Mouse (Mus musculus): ENCODE measurements around the gene Cldn12.

Cldn12 gene

GRCm38 (mm10) chr5:5514196-5515076, at the start of gene Cldn12:
TSS of gene Cldn12 (minus strand) at chr5:5514958.
- DNase-seq, result peak; percentile 98

- no peak for DNase-seq
Observed at GRCm38 (mm10) chr5:5562435-5562834, 47.7 kb upstream of the Cldn12 start.

- DNase-seq, result no peak
Observed at GRCm38 (mm10) chr5:5561041-5561706, 46.4 kb upstream of the Cldn12 start.

GRCm38 (mm10) chr5:5559798-5560197, 45.0 kb upstream of the Cldn12 start:
- no peak for DNase-seq

GRCm38 (mm10) chr5:5559079-5559740, 44.5 kb upstream of the Cldn12 start, which contains the start of gene Gtpbp10:
TSS of gene Gtpbp10 (minus strand) at chr5:5559538.
- DNase-seq, result peak; percentile 93

GRCm38 (mm10) chr5:5551110-5551509, 36.4 kb upstream of the Cldn12 start:
- DNase-seq, result no peak

- no peak for DNase-seq
Observed at GRCm38 (mm10) chr5:5540385-5540784, 25.6 kb upstream of the Cldn12 start.

- no peak for DNase-seq
Observed at GRCm38 (mm10) chr5:5539771-5540170, 25.0 kb upstream of the Cldn12 start.

GRCm38 (mm10) chr5:5536131-5536530, 21.4 kb upstream of the Cldn12 start:
- no peak for DNase-seq

GRCm38 (mm10) chr5:5533656-5534420, 19.1 kb upstream of the Cldn12 start:
- DNase-seq, result peak; percentile 45

GRCm38 (mm10) chr5:5515411-5515810, 653 bp upstream of the Cldn12 start:
- DNase-seq, result no peak

GRCm38 (mm10) chr5:5511401-5511800, 3.4 kb downstream of the Cldn12 start:
- DNase-seq, result no peak

- no peak for DNase-seq
Observed at GRCm38 (mm10) chr5:5510989-5511388, 3.8 kb downstream of the Cldn12 start.

- DNase-seq, result peak; percentile 18
Observed at GRCm38 (mm10) chr5:5510304-5510887, 4.4 kb downstream of the Cldn12 start.

GRCm38 (mm10) chr5:5508231-5508630, 6.5 kb downstream of the Cldn12 start:
- DNase-seq, result no peak

- DNase-seq, result peak; percentile 75
Observed at GRCm38 (mm10) chr5:5507701-5508225, 7.0 kb downstream of the Cldn12 start.

- DNase-seq, result no peak
Observed at GRCm38 (mm10) chr5:5504456-5504855, 10.3 kb downstream of the Cldn12 start.

- DNase-seq, result no peak
Observed at GRCm38 (mm10) chr5:5503381-5503780, 11.4 kb downstream of the Cldn12 start.

- no peak for DNase-seq
Observed at GRCm38 (mm10) chr5:5501583-5501982, 13.2 kb downstream of the Cldn12 start.

- DNase-seq, result no peak
Observed at GRCm38 (mm10) chr5:5496393-5496792, 18.4 kb downstream of the Cldn12 start.

GRCm38 (mm10) chr5:5495042-5495441, 19.7 kb downstream of the Cldn12 start:
- DNase-seq, result no peak

Data from kidney, postnatal 14 days (tissue).